Mouse (Mus musculus): ENCODE measurements around the gene Sec14l2.

DNA sequence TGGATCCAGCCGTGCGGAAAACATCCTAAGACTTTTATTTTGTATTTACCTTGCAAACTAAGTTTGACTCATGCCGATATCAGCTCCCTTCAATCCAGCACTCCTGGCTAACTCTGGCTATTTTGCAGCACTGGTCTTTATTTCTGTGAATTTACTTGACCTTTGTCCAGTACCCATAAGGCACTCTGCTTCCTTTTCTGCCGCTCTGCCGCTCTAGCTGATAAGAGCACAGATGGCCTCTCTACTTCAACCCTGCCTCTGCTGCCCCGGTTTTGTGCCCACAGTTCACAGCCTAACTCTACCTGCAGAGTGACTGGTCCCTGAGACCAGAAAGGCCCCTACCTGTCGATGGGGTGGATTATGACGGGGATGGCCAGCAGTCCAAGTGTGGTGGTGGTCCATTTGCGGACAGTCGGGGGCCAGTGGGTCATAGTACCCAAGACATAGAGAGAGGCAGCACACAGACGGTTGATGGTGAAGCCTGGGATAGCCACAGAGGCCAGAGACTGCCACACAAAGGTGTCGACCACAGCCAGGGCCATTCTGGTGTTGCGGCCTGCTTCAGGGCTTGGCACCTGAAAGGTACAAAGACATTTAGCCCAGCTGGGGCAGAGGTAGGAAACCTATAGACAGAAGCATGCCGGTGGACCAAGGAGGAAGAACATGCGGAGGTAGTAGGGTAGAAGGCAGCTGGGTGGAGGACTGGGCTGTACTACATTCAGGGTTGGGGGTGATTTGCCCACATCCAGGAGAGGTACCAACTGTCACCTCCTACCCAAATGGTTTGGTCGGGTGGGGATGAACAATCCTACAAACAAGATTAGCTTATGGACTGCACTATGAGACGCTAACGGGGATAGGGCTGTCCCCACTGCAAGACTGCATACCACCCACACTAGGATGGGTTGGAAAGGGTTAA, 29.5 kb downstream of the Sec14l2 start:
- TF ChIP-seq POLR2A (IDR thresholded peaks at IDR 0.05; ENCODE audit: insufficient read length, low read depth), result no peak
- TF ChIP-seq MAX (IDR thresholded peaks at IDR 0.05; ENCODE audit: low read depth), result no peak
- TF ChIP-seq MYOG (IDR thresholded peaks at IDR 0.05; ENCODE audit: control insufficient read depth in 1 of 3, insufficient read depth in 1 of 3, insufficient read length in 2 of 3, low read depth in 2 of 3), result no peak
- TF ChIP-seq CEBPB (IDR thresholded peaks at IDR 0.05; ENCODE audit: insufficient read depth, poor library complexity, severe bottlenecking), result no peak
- no peak for TF ChIP-seq SRF (IDR thresholded peaks at IDR 0.05; ENCODE audit: control insufficient read depth, insufficient read length, low read depth)
- TF ChIP-seq POLR2AphosphoS2 (IDR thresholded peaks at IDR 0.05; ENCODE audit: insufficient read length, low read depth), result no peak
- TF ChIP-seq TCF12 (IDR thresholded peaks at IDR 0.05; ENCODE audit: insufficient read depth, poor library complexity, severe bottlenecking), result no peak
- no peak for TF ChIP-seq USF1 (IDR thresholded peaks at IDR 0.05; ENCODE audit: low read depth)
- no peak for TF ChIP-seq E2F4 (IDR thresholded peaks at IDR 0.05; ENCODE audit: insufficient read depth)
- TF ChIP-seq MYOD1 (IDR thresholded peaks at IDR 0.05; ENCODE audit: control insufficient read depth in 1 of 3, insufficient read length in 2 of 3, low read depth in 2 of 3), result no peak

All from myocyte (in vitro differentiated cells).